Mouse (Mus musculus) cerebellum, adult 2 months (tissue): ENCODE results near the gene Mnd1.

Experiments
- CTCF ChIP-seq: fragments of 200-500 bp; IDR thresholded peaks from 2 replicates; pipeline ENCODE4 v1.5.1; 2011; ENCODE audit warnings: low read depth, mild to moderate bottlenecking, control low read depth, low read length, moderate library complexity, borderline replicate concordance; ENCODE audit not compliant: insufficient read depth
- POLR2A ChIP-seq: fragments of 200-500 bp; IDR thresholded peaks from 2 replicates; pipeline ENCODE4 v1.6.1; 2011; ENCODE audit warnings: low read length, control low read depth, borderline replicate concordance; ENCODE audit not compliant: insufficient read depth

- no peak for TF ChIP-seq POLR2A
- TF ChIP-seq CTCF = no peak
These were observed 116.5 kb downstream of the Mnd1 start for GRCm38 (mm10) chr3:84038981-84039645.
